Mouse (Mus musculus) CH12.LX (cell line): ENCODE measurements around the gene Pipox. TPM values are rescaled to one million over a fixed set of nuclear protein-coding genes. Genes with fewer than 3 reads are reported as not detected.

Source experiments
- DNase-seq: peaks from one replicate; pipeline ENCODE4 v3.0.0-alpha.2; 2013; ENCODE audit errors: extremely low read depth
- H3K27ac ChIP-seq: 2 replicates; pipeline ENCODE4 v1.5.1; 2012; ENCODE audit warnings: low read depth, mild to moderate bottlenecking, control low read depth, moderate library complexity; ENCODE audit not compliant: insufficient read depth
- H3K27me3 ChIP-seq: replicated peaks from 2 replicates; pipeline ENCODE3; 2012; ENCODE audit warnings: inconsistent platforms
- H3K36me3 ChIP-seq, 2 experiments: replicated peaks in 1 of 2; 2 replicates each; pipeline versions ENCODE3 to v1.6.1; 2012; ENCODE audit warnings: inconsistent platforms in 1 of 2, low read length in 1 of 2, mild to moderate bottlenecking in 1 of 2, mixed read lengths in 1 of 2, moderate library complexity in 1 of 2; ENCODE audit not compliant: control insufficient read depth in 1 of 2, insufficient read depth in 1 of 2
- H3K4me1 ChIP-seq, 2 experiments: 2 replicates each; pipeline ENCODE4 v1.6.1; 2012; ENCODE audit warnings: inconsistent platforms in 1 of 2, moderate library complexity in 1 of 2; ENCODE audit not compliant: insufficient read depth in 2 of 2, control insufficient read depth in 1 of 2
- H3K4me2 ChIP-seq: 2 replicates; pipeline ENCODE4 v1.6.1; 2012; ENCODE audit warnings: low read depth, mild to moderate bottlenecking, control low read depth; ENCODE audit not compliant: poor library complexity, insufficient read depth, severe bottlenecking
- H3K4me3 ChIP-seq, 3 experiments: fragments of 150-350 bp in 1 of 3; sonication (generic) in 1 of 3; replicated peaks in 1 of 3; 2 replicates each; pipeline versions ENCODE3 to v1.5.1; 2011 to 2012; ENCODE audit warnings: low read depth in 2 of 3, low read length in 2 of 3, mild to moderate bottlenecking in 2 of 3, moderate library complexity in 2 of 3, control low read depth in 1 of 3, improper control_type of control experiment in 1 of 3, inconsistent platforms in 1 of 3, mixed read lengths in 1 of 3; ENCODE audit not compliant: poor library complexity in 1 of 3
- H3K79me2 ChIP-seq: replicated peaks from 2 replicates; pipeline ENCODE4 v1.6.1; 2012; ENCODE audit warnings: mild to moderate bottlenecking, moderate library complexity; ENCODE audit not compliant: control insufficient read depth, poor library complexity, insufficient read depth, severe bottlenecking; ENCODE audit errors: extremely low read depth
- H3K9ac ChIP-seq: 2 replicates; pipeline ENCODE4 v1.6.1; 2012; ENCODE audit warnings: low read depth, mild to moderate bottlenecking, control low read depth, moderate library complexity; ENCODE audit not compliant: insufficient read depth
- H3K9me3 ChIP-seq: replicated peaks from 2 replicates; pipeline ENCODE3; 2012; ENCODE audit warnings: low read length, inconsistent platforms, mixed read lengths
- BHLHE40 ChIP-seq: IDR thresholded peaks from 2 replicates; pipeline ENCODE4 v1.6.1; 2011; ENCODE audit warnings: mild to moderate bottlenecking, low read depth, low read length, improper control_type of control experiment
- CHD2 ChIP-seq: IDR thresholded peaks from 2 replicates; pipeline ENCODE4 v1.6.1; 2011; ENCODE audit warnings: low read length, improper control_type of control experiment
- ELF1 ChIP-seq: IDR thresholded peaks from 2 replicates; pipeline ENCODE4 v1.6.1; 2014; ENCODE audit warnings: low read depth, mild to moderate bottlenecking, inconsistent platforms, low read length, improper control_type of control experiment
- GABPA ChIP-seq: IDR thresholded peaks from 2 replicates; pipeline ENCODE4 v1.6.1; 2012; ENCODE audit warnings: low read depth, low read length, improper control_type of control experiment, inconsistent platforms; ENCODE audit not compliant: insufficient replicate concordance
- JUN ChIP-seq: IDR thresholded peaks from 2 replicates; pipeline ENCODE4 v1.6.1; 2011; ENCODE audit warnings: low read depth, mild to moderate bottlenecking, low read length, improper control_type of control experiment, moderate library complexity; ENCODE audit not compliant: insufficient read depth
- KAT2A ChIP-seq: IDR thresholded peaks from 2 replicates; pipeline ENCODE4 v1.6.1; 2012; ENCODE audit warnings: low read length, improper control_type of control experiment, inconsistent platforms; ENCODE audit not compliant: insufficient replicate concordance
- MAFK ChIP-seq: IDR thresholded peaks from 2 replicates; pipeline ENCODE4 v1.6.1; 2011; ENCODE audit warnings: low read length, improper control_type of control experiment; ENCODE audit not compliant: insufficient replicate concordance
- MAZ ChIP-seq: IDR thresholded peaks from 2 replicates; pipeline ENCODE4 v1.6.1; 2012; ENCODE audit warnings: low read depth, mild to moderate bottlenecking, inconsistent platforms, low read length, improper control_type of control experiment, moderate library complexity
- MEF2A ChIP-seq: IDR thresholded peaks from 2 replicates; pipeline ENCODE4 v1.6.1; 2014; ENCODE audit warnings: low read depth, mild to moderate bottlenecking, inconsistent platforms, low read length, improper control_type of control experiment, borderline replicate concordance
- POLR2A ChIP-seq: IDR thresholded peaks from 2 replicates; pipeline ENCODE4 v1.6.1; 2011; ENCODE audit warnings: low read depth, mild to moderate bottlenecking, improper control_type of control experiment, low read length
- RAD21 ChIP-seq: IDR thresholded peaks from 2 replicates; pipeline ENCODE4 v1.6.1; 2011; ENCODE audit warnings: low read depth, mild to moderate bottlenecking, low read length, improper control_type of control experiment, moderate library complexity
- RCOR1 ChIP-seq: conservative IDR thresholded peaks from 2 replicates; pipeline ENCODE4 v1.6.1; 2012; ENCODE audit warnings: low read depth, mild to moderate bottlenecking, inconsistent platforms, low read length, improper control_type of control experiment
- SIN3A ChIP-seq: IDR thresholded peaks from 2 replicates; pipeline ENCODE4 v1.6.1; 2012; ENCODE audit warnings: low read length, improper control_type of control experiment, inconsistent platforms
- TCF12 ChIP-seq: IDR thresholded peaks from 2 replicates; pipeline ENCODE4 v1.6.1; 2014; ENCODE audit warnings: low read depth, mild to moderate bottlenecking, inconsistent platforms, low read length, improper control_type of control experiment
- ZC3H11A ChIP-seq: IDR thresholded peaks from 2 replicates; pipeline ENCODE4 v1.6.1; 2012; ENCODE audit warnings: low read depth, mild to moderate bottlenecking, inconsistent platforms, low read length, improper control_type of control experiment
- dilution Hi-C: fragments of 300-500 bp; cut with MboI; formaldehyde crosslinking; loops from 2 replicates; pipeline ENCODE4 v1.14.3; 2020; ENCODE audit warnings: low sequenced_read_pairs; ENCODE audit not compliant: extremely low pct_unique_long_range_greater_than_20kb, extremely low pct_ligation_motif_present
- in situ Hi-C: fragments of 300-500 bp; cut with MboI; formaldehyde crosslinking; loops from 3 replicates; pipeline ENCODE4 v1.14.3; 2019; ENCODE audit warnings: low sequenced_read_pairs, low pct_ligation_motif_present, low pct_unique_long_range_greater_than_20kb, mixed read lengths
- polyA plus RNA-seq: library from polyadenylated mRNA; unstranded; fragments of >175 nt; gene quantifications from 2 replicates; pipeline ENCODE4 v1.2.1, GENCODE M21; 2012; ENCODE audit warnings: low read depth; ENCODE audit not compliant: insufficient read length
- total RNA-seq, 2 experiments: library from RNA; depleted of rRNA; stranded (reverse); fragments of 300-350 nt in 1 of 2; fragments of >200 nt in 1 of 2; gene quantifications; 2 replicates each; pipeline ENCODE4 v1.2.3; 2012 to 2014

Pipox gene
- total and polyA plus RNA-seq, 3 experiments: 0.13 to 0.36 (median 0.21) TPM

- peaks cover 24 to 92% of the 10 kb centered on the region in 2 experiments for H3K36me3 ChIP-seq
- peaks cover 3% of the 10 kb centered on the region for H3K9me3 ChIP-seq
- no peak overlapping the region for H3K9ac ChIP-seq
- in situ Hi-C loops: no loop called here
- dilution Hi-C loops: no loop called here
- no peak for TF ChIP-seq POLR2A
- no peak for TF ChIP-seq RCOR1
- TF ChIP-seq, all 38 proteins: peak for 0
- Histone ChIP-seq H3K4me3 (no peak overlapping the region), H3K27me3 (no peaks in the 10 kb centered on the region), H3K4me1 (peaks cover 0 to 11% of the 10 kb centered on the region in 2 experiments; a peak in 1 of 4 replicates), H3K4me2 (no peak overlapping the region), H3K79me2 (no peaks in the 10 kb centered on the region), H3K27ac (no peak overlapping the region)
- DNase-seq: no peak
These were observed 57.1 kb downstream of the Pipox start for GRCm38 (mm10) chr11:77836751-77837150.

- H3K27me3 ChIP-seq: no peaks in the 10 kb centered on the region
- H3K27ac ChIP-seq: no peak overlapping the region
- dilution Hi-C loops (no loop called here), in situ Hi-C loops (no loop called here)
- DNase-seq: no peak
- peaks cover 3% of the 10 kb centered on the region for H3K9me3 ChIP-seq
- no peak overlapping the region for H3K4me3 ChIP-seq
- H3K9ac ChIP-seq: no peak overlapping the region
- no peaks in the 10 kb centered on the region for H3K79me2 ChIP-seq
- H3K4me1 ChIP-seq: peaks cover 0 to 11% of the 10 kb centered on the region in 2 experiments; a peak in 1 of 4 replicates
- H3K4me2 ChIP-seq: no peak overlapping the region
- peaks cover 21 to 90% of the 10 kb centered on the region in 2 experiments for H3K36me3 ChIP-seq
- TF ChIP-seq GABPA (no peak), CHD2 (no peak), MAZ (no peak), JUN (no peak), BHLHE40 (no peak), SIN3A (no peak), MAFK (no peak), ELF1 (no peak), RAD21 (no peak), MEF2A (no peak), TCF12 (no peak), RCOR1 (no peak), ZC3H11A (no peak), KAT2A (no peak)
These were observed 57.6 kb downstream of the Pipox start for GRCm38 (mm10) chr11:77836290-77836689.
